Mouse (Mus musculus): ENCODE data around the gene Rxfp1.

- TF ChIP-seq CTCF (IDR thresholded peaks at IDR 0.05; ENCODE audit: low read depth) (no peak), EP300 (IDR thresholded peaks at IDR 0.05; ENCODE audit: low read depth) (no peak)
Measured at GRCm38 (mm10) chr3:79672188-79672587, 65.5 kb downstream of the Rxfp1 start.

Data from liver, postnatal 0 days (tissue).